Mouse (Mus musculus): Measurements from ENCODE around the gene Szrd1.

Szrd1 gene

DNA sequence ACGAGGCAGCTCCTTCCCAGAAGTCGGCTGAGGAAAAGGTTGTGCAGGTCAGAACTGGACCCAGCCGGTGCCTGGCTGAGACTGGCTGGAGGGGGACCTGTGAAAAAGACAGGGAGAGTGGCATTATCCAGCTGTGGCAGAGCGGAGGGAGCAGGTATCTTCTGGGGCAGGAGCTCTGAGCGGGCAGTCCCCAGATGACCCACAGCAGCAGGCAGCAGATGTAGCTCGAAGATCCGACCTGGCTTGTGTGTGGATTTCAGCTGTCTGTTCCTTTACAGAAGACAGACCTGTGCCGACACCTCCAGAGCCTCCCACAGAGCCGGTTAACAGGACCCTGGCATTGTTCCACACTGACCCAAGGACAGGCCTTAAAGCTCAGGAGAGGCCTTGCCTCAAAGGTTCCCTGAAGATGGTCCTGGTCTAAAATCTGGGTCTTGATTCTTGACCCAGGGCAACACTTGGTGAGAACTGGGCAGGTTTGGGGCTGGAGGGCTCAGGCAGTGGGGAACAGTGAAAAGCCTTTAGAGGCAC, 72.0 kb downstream of the Szrd1 start:
- WGBS = 70% methylated on average over 9 of the region's 9 CpGs

DNA sequence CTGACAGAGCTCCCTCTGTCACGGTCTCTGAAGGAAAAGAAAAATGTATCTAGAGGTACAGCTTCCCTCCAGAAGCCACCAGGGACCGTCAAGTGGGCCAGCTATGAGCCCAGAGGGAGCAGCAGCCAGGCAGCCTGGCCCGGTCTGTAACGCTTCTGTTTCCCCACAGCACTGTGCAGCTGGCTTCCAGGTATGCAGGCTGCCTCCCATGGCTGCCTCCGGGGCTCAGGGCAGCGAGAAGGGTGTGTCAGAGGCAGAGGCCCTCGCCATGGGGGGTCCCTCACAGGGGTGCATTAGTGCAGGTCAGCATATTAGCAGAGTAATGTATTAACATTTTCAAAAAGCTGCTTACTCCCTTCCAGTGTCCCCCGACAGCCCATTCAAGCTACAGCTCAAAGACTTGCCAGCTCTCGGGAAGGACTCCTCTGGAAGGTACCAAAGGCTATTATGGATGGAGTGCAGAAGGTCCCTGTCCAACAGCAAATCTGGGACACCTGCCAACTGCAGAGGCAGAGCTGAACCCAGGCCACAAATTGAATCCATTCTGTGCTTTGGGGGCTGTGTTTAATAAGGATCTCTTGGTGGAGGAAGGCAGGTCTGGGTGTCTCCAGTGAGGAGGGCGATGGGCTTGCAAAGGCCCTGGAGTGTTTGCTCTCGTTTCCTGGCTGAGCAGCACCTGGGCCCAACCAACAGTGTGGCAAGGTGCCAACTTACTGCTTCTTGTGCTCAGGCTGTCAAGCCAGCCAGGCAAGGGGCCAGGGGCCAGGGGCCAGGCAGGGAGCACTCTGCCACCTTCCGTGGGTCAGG, 72.7 kb downstream of the Szrd1 start:
- 63% methylated on average over 12 of the region's 12 CpGs for WGBS

DNA sequence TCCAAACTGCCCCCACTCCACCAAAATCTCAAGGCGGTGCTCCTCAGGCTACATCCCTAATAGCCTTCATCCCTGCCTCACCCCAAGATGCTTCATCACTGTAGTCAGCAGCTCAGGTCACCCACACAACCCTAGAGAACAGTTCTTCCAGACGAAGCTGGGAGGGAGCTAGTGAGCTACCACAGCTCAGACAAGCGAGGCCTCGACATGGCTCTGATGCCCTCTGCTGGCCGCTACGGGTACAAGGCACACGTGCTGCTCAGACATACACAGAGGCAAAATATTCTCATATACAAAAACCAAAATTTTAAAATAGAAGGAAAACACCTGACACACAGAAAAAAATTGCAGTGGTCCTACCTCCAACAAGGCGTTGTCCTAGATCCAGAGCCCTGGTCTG, 74.5 kb downstream of the Szrd1 start:
- WGBS = 6% methylated on average over 8 of the region's 8 CpGs

- 79% methylated on average over 4 of the region's 4 CpGs for WGBS
These were observed 75.4 kb downstream of the Szrd1 start for GRCm38 (mm10) chr4:141064104-141064659.

Measured in cerebral cortex, adult 2 months (tissue).